Mouse (Mus musculus) small intestine, adult 2 months (tissue): ENCODE results near the gene Hs6st3.

Source experiments
- CTCF ChIP-seq: fragments of 200-500 bp; IDR thresholded peaks from 2 replicates; pipeline ENCODE4 v1.5.1; 2012; ENCODE audit warnings: low read depth, mild to moderate bottlenecking, control low read depth, inconsistent platforms, low read length, moderate library complexity, mixed read lengths; ENCODE audit not compliant: insufficient replicate concordance, insufficient read length; ENCODE audit errors: extremely low read depth
- POLR2A ChIP-seq: fragments of 200-500 bp; IDR thresholded peaks from 2 replicates; pipeline ENCODE4 v1.6.1; 2012; ENCODE audit warnings: low read depth, mild to moderate bottlenecking, control low read depth, inconsistent platforms, low read length, moderate library complexity

- TF ChIP-seq POLR2A, result no peak
- TF ChIP-seq CTCF, result no peak
These were observed 10.8 kb upstream of the Hs6st3 start for GRCm38 (mm10) chr14:119127330-119127729.
